Mouse (Mus musculus) lung, embryonic 16.5 days (tissue): ENCODE data around the gene Cyth2. TPM values are rescaled to one million over a fixed set of nuclear protein-coding genes. Genes with fewer than 3 reads are reported as not detected.

Source experiments
- ATAC-seq: fragments of 200-750 bp; cut with Nextera tagmentation; 2 replicates; pipeline ENCODE4 v1.8.0; 2017; ENCODE audit warnings: low read depth, mild to moderate bottlenecking, moderate library complexity
- H3K27ac ChIP-seq: fragments of 300-500 bp; sonication (generic); 2 replicates; pipeline ENCODE4 v1.5.1; 2014; ENCODE audit warnings: mild to moderate bottlenecking, control low read depth, low read length
- H3K27me3 ChIP-seq: fragments of 300-500 bp; sonication (generic); 2 replicates; pipeline ENCODE4 v1.6.1; 2014; ENCODE audit warnings: low read depth, low read length, mixed read lengths; ENCODE audit not compliant: control insufficient read depth, insufficient read depth
- H3K36me3 ChIP-seq: fragments of 300-500 bp; sonication (generic); 2 replicates; pipeline ENCODE4 v1.6.1; 2014; ENCODE audit warnings: low read length; ENCODE audit not compliant: control insufficient read depth, insufficient read depth
- H3K4me1 ChIP-seq: fragments of 300-500 bp; sonication (generic); replicated peaks from 2 replicates; pipeline ENCODE4 v1.6.1; 2014; ENCODE audit warnings: low read length, mixed read lengths; ENCODE audit not compliant: control insufficient read depth, insufficient read depth
- H3K4me2 ChIP-seq: fragments of 300-500 bp; sonication (generic); 2 replicates; pipeline ENCODE4 v1.6.1; 2014; ENCODE audit warnings: low read depth, low read length, control low read depth
- H3K4me3 ChIP-seq: fragments of 300-500 bp; sonication (generic); 2 replicates; pipeline ENCODE4 v1.5.1; 2014; ENCODE audit warnings: mild to moderate bottlenecking, low read length, control low read depth
- H3K9ac ChIP-seq: fragments of 300-500 bp; sonication (generic); 2 replicates; pipeline ENCODE4 v1.6.1; 2014; ENCODE audit warnings: low read length, control low read depth
- H3K9me3 ChIP-seq: fragments of 300-500 bp; sonication (generic); 2 replicates; pipeline ENCODE4 v1.6.1; 2016; ENCODE audit warnings: low read length; ENCODE audit not compliant: control insufficient read depth
- WGBS: fragments of 180-500 bp; shearing (Covaris S2); extraction: QIAGEN DNeasy Blood & Tissue Kit; methylation state at CpG from one replicate; pipeline ENCODE4 v1.1.7; 2014; 5-methylcytosine and 5-hydroxymethylcytosine counted together
- polyA plus RNA-seq: library from polyadenylated mRNA; unstranded; fragments of >200 nt; fragmentation: Nextera tagmentation; extraction: Ambion mirVana; gene quantifications from 2 replicates; pipeline ENCODE4 v1.2.1, GENCODE M21; 2015

Cyth2 gene
- polyA plus RNA-seq, 1 experiment from 2014 or later = 112 TPM

DNA sequence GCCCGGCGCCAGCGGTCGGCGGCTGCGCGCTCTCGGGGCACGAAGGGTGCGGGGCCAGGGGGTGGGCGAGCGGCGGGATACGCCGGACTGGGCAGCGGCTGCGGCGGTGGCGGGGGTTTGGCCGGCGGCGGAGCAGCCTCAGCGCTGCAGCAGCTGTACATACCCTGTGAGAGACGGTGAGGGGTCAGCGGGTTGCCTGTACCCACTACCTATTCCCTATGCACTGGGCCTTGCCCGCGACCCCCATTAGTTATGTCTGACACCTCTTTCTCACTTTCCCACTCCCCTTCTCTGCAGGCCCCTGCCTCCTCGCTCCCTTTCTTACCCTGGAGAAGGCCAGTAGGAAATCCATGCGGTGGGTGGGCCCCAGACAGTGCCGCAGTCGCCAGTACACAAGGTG, 19.5 kb upstream of the Cyth2 start:
- H3K9ac ChIP-seq = peak overlapping the region; percentile 62
- H3K4me2 ChIP-seq = peak overlapping the region; percentile 70
- peaks cover 23% of the 10 kb centered on the region for H3K4me1 ChIP-seq
- 2% methylated on average over 29 of the region's 31 CpGs for WGBS
- no peak overlapping the region for H3K27ac ChIP-seq
- ATAC-seq = no peak
- H3K27me3 ChIP-seq = peaks cover 44% of the 10 kb centered on the region
- no peaks in the 10 kb centered on the region for H3K36me3 ChIP-seq
- H3K4me3 ChIP-seq = peak overlapping the region; percentile 52
- no peaks in the 10 kb centered on the region for H3K9me3 ChIP-seq

DNA sequence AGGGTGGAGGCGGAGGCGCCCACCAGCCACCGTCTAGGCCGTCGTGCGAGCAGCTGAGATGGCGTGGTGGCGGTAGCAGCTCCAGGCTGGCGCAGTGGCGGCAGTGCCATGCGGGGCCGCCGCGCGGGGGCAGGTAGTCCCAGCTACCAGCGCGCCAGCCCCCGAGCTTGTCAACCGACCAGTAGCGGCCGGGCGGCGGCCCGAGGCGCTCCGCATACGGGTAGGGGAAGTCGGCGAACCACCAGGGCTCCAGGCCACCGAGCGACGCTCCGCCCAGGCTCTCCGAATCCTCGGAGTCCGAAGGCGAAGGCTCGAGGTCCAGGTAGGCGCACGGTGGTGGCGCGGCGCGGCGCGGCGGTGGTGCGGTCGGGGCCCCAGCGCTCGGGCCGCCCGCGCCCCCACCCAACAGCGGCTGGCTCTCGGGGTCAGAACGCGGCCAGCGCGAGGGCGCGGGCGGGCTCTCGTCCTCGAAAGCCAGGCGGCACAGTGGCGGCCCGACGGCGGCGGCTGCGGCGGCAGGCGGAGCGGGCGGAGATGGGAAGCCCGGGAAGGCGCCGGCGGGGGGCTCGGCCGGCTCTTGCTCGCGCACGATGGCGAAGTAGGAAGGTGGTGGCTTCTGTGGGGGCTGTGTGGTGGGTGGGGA, 18.9 kb upstream of the Cyth2 start:
- peak overlapping the region; percentile 70 for H3K4me2 ChIP-seq
- peak overlapping the region; percentile 62 for H3K9ac ChIP-seq
- H3K4me1 ChIP-seq = peaks cover 23% of the 10 kb centered on the region
- peaks cover 3% of the 10 kb centered on the region for H3K36me3 ChIP-seq
- under 1% methylated on average over 58 of the region's 86 CpGs for WGBS
- no peak overlapping the region for H3K27ac ChIP-seq
- peak; percentile 28; the same call in 1 of the 2 replicates for ATAC-seq
- peaks cover 44% of the 10 kb centered on the region for H3K27me3 ChIP-seq
- H3K4me3 ChIP-seq = peak overlapping the region; percentile 52
- H3K9me3 ChIP-seq = no peaks in the 10 kb centered on the region

DNA sequence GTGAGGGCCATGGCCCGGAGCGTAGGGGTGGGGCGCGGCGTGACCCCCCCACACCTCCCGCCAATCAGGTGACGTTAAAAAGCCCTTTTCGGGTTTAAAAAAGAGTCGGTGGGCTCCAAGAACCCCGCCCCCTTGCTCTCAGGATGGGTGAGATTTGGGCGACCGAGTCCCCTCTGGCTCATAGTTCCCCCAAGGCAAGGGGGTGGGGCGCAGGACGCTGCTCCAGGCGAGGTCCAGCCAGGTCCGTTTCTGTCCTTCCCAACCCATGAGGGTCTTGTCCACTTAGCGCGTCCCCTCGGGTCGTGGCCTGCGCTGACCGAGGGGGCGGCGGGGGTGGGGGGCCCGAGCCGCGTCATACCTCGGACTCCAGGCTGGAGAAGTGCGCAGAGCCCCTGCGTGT, 18.0 kb upstream of the Cyth2 start:
- H3K9me3 ChIP-seq = no peaks in the 10 kb centered on the region
- peaks cover 23% of the 10 kb centered on the region for H3K4me1 ChIP-seq
- H3K4me2 ChIP-seq = peak overlapping the region; percentile 70
- peaks cover 8% of the 10 kb centered on the region for H3K36me3 ChIP-seq
- H3K9ac ChIP-seq = peak overlapping the region; percentile 62
- peaks cover 44% of the 10 kb centered on the region for H3K27me3 ChIP-seq
- 8% methylated on average over 30 of the region's 30 CpGs for WGBS
- peak overlapping the region; percentile 52 for H3K4me3 ChIP-seq
- ATAC-seq = no peak
- no peak overlapping the region for H3K27ac ChIP-seq

DNA sequence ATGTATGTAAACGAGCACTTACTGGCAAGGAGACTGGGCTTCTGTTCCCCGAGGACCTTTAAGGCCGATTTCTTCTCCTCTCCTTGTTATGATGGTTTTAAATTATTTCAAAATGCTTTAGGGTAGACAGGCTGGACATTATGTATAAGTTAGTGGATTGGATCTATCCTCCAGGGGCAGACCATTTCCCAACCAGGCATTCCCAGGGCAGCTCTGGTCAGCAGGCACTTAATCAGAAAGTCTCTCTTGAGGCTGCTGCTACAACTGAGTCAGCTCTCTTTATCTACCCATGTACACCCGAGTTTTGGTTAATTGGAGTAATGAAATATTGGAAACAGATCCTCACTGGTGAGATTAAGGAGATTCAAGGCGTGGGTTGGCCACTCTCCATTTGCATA, 16.7 kb upstream of the Cyth2 start:
- no peak for ATAC-seq
- H3K9me3 ChIP-seq = no peaks in the 10 kb centered on the region
- peaks cover 44% of the 10 kb centered on the region for H3K27me3 ChIP-seq
- whole genome bisulfite sequencing = 18% methylated on average over 5 of the region's 5 CpGs
- peak overlapping the region; percentile 79 for H3K4me2 ChIP-seq
- peaks cover 23% of the 10 kb centered on the region for H3K4me1 ChIP-seq
- H3K4me3 ChIP-seq = peak overlapping the region; percentile 95
- no peak overlapping the region for H3K27ac ChIP-seq
- peaks cover 18% of the 10 kb centered on the region for H3K36me3 ChIP-seq
- H3K9ac ChIP-seq = peak overlapping the region; percentile 80

DNA sequence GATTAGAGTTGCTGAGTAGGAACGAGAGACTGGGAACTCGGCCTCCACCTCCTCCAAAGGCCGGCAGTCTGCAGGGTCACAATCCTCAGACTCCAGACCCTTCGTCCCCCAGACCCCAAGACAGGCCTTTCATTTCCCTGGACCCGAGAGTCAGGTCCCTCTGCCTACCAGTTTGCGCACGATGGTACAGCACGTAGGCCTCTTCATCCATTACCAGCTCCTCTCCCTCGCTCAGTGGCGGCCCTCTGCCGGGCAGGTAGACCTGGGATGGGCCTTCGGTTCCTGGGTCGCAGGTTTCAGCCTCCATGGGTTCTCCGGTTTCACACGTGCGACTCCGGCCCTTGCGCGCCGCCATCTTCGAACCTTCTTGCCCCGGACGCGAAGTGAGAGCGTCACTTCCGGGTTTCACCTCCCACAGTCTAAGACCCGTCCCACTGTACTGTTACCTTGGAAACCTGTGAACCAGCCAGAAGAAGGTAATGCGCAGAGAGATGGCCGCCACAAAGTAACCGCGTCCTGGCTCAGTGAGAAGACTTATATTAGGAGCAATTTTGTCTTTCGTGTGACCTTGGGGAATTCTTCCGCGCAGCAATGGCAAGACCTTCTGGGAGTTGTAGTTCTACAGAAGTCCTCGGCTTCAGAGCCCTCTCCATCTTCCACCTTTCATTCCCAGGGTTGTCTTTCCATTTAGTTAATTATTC, 16.2 kb upstream of the Cyth2 start, which contains the start of gene Grwd1:
TSS of gene Grwd1 (minus strand) at position 518 of the 701 bp plus-strand sequence.
- no peaks in the 10 kb centered on the region for H3K9me3 ChIP-seq
- peak; percentile 81 for ATAC-seq
- H3K36me3 ChIP-seq = peaks cover 23% of the 10 kb centered on the region
- WGBS = 0% methylated on average over 35 of the region's 35 CpGs
- H3K4me3 ChIP-seq = peak within 1 kb of the TSS; percentile 95
- peaks cover 44% of the 10 kb centered on the region for H3K27me3 ChIP-seq
- peak within 1 kb of the TSS; percentile 82 for H3K27ac ChIP-seq
- peaks cover 23% of the 10 kb centered on the region for H3K4me1 ChIP-seq
- peak within 1 kb of the TSS; percentile 79 for H3K4me2 ChIP-seq
- peak within 1 kb of the TSS; percentile 80 for H3K9ac ChIP-seq

DNA sequence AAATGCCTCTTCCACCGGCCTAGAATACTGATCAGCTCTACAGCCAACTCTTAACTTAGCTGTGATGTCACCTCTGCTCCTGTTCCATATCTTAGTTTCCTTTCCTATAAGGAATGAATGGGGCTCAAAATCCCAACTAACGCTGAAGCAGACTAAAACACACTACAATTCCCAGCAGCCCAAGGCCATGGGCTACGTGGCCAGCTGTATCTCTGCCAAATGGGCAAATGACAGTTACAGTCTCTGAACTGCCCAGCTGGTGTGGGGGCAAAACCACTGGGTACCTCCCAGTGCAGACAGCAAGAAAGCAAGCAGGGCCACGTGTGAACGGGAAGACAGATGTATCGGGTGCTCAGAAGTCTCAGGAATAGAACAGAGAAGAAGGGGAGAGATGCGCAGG, 12.2 kb upstream of the Cyth2 start:
- H3K36me3 ChIP-seq = peaks cover 29% of the 10 kb centered on the region
- WGBS = 83% methylated on average over 7 of the region's 7 CpGs

DNA sequence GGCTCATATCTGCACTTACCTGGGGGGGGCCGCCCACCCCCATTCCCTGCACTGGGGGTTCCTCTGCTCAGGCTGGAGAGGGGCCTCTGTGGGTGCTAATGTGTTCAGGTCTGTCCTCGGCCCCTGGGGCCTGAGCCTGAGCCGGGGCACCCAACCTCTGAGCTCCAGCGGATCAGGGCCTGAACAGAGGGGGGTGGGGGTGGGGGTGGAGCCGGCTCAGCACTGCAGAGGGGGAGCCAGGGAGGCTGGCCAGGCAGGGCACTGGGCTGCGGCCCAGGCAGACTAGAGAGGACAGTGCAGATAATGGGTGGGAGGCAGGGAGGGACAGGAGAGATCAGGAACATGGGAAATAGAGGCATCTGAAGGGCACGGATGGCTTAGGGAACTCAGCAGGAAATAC, 10.2 kb upstream of the Cyth2 start, which contains the start of gene Kcnj14:
TSS of gene Kcnj14 (minus strand) at position 185 of the 400 bp plus-strand sequence.
- WGBS = 56% methylated on average over 7 of the region's 7 CpGs
- Histone ChIP-seq H3K4me3 (no peak within 1 kb of the TSS), H3K36me3 (peaks cover 29% of the 10 kb centered on the region), H3K27ac (no peak within 1 kb of the TSS), H3K4me1 (peaks cover 2% of the 10 kb centered on the region), H3K4me2 (no peak within 1 kb of the TSS), H3K27me3 (no peaks in the 10 kb centered on the region), H3K9ac (no peak within 1 kb of the TSS), H3K9me3 (no peaks in the 10 kb centered on the region)
- ATAC-seq = no peak

More for the DNA sequence above, 12.2 kb upstream of the Cyth2 start:
- Histone ChIP-seq H3K27ac (no peak overlapping the region), H3K9me3 (no peaks in the 10 kb centered on the region), H3K9ac (no peak overlapping the region), H3K27me3 (peaks cover 5% of the 10 kb centered on the region), H3K4me1 (peaks cover 10% of the 10 kb centered on the region), H3K4me3 (no peak overlapping the region), H3K4me2 (no peak overlapping the region)
- ATAC-seq = no peak

DNA sequence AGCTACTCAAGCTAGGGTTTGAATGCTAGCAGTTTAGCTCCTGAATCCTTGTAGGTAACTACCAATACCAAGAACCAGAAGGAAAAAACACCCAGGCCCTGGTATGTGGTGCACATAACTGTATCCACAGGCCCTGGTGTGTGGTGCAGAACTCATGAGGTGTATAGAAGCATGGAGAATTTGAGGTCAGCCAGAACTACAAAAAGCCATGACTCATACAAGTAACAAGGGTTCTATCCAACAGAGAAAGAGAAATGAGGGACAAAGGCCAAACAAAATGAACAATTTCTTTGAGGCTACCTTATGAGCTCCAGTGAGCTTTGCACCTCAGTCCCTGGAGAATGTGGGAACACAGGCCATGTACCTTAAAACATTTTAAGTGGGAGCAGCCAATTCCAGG, 6.5 kb upstream of the Cyth2 start:
- Histone ChIP-seq H3K36me3 (peaks cover 9% of the 10 kb centered on the region), H3K27me3 (no peaks in the 10 kb centered on the region), H3K4me1 (no peaks in the 10 kb centered on the region), H3K4me3 (no peak overlapping the region), H3K27ac (no peak overlapping the region), H3K9ac (no peak overlapping the region), H3K9me3 (no peaks in the 10 kb centered on the region), H3K4me2 (no peak overlapping the region)
- no peak for ATAC-seq

DNA sequence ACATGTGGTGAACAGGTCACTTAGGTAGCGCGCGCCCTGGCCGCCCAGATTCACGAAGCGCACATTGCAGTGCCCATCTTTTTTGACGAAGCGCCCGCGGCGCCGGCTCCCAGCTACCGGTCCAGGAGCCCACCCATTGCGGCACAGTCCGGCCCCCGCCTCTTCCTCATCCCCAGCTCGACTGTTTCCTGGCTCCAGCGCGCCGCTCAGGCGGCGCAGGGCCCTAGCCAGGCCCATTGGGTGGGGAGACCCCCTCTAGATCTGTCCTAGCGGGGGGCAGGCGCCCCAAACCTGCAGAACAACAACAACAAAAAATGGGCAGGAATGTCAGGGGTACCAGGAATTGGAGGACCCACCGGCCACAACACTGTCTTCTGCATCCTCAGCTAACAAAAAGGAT, 5.5 kb upstream of the Cyth2 start:
- 11% methylated on average over 25 of the region's 25 CpGs for WGBS
- Histone ChIP-seq H3K4me2 (peak overlapping the region; percentile 38), H3K27me3 (no peaks in the 10 kb centered on the region), H3K36me3 (no peaks in the 10 kb centered on the region; the same call in none of the 2 replicates), H3K27ac (no peak overlapping the region), H3K9me3 (no peaks in the 10 kb centered on the region), H3K9ac (no peak overlapping the region), H3K4me1 (peaks cover 4% of the 10 kb centered on the region), H3K4me3 (peak overlapping the region; percentile 21; the same call in 1 of the 2 replicates)
- no peak for ATAC-seq
